Mouse (Mus musculus) cerebellum, adult 11 months (tissue): ENCODE measurements around the gene Ext2.

Source experiments
- DNase-seq: peaks from one replicate; pipeline ENCODE4 v3.0.0; 2022

Gene Ext2

DNA sequence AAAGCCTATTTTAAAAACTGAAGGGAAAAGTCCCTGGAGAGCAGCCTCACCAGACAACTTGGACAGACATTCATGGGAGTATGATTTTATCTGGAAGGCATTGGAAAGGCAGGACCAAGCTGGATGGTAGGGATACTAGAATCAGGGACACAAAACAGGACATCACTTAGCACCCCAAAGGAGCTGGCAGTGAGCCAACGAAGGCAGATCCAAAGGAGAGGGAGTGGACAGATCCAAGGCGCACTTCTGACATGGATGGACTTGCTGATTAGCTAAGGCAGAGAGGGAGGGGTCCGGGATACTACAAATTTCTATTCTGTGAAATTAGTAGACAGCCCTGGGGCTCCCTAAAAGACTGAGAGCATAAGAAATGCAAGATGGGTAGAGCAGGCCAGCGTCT is 16.8 kb downstream of the Ext2 start:
- DNase-seq: no peak

GRCm38 (mm10) chr2:93805066-93805465 is 17.3 kb downstream of the Ext2 start:
- no peak for DNase-seq

DNA sequence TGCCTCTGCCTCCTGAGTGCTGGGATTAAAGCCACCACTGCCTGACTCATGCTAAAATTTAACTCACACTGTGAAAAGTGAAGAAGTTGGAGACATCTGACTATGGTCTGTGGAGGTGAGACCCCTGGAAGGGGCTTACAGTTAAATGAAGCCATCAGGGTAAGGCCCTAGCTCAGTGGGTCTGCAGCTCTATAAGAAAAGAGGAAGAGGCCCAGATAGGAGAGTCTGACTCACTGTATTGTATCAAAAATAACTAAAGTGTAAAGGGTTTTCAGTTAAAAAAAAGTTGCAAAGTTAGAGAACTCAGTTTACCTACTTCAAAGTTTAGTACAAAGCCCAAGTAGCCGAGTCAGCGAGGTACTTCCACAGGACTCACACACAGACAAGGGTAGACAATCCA is 19.4 kb downstream of the Ext2 start:
- DNase-seq: no peak

GRCm38 (mm10) chr2:93801097-93801496 is 21.3 kb downstream of the Ext2 start:
- DNase-seq: no peak

- DNase-seq: no peak
Observed at GRCm38 (mm10) chr2:93797162-93797795, 25.1 kb downstream of the Ext2 start.

DNA sequence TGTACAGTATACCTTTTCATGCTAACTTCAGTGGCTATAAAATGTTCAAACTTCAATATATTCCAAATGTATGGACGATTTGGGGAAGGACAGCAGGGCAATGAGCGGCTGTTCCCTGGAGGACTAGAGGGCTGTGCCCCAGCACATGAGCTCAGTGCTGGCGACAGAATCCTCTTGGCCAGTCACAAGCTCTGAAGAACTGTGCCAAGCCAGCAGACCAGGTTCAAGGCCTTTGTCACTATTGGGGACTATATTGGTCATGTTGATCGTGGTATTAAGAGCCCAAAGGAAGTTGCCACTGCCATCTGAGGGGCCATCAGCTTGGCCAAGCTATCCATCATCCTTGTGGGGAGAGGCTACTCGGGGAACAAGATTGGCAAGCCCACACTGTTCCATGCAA is 28.0 kb downstream of the Ext2 start:
- no peak for DNase-seq

- peak; percentile 92 for DNase-seq
Observed at GRCm38 (mm10) chr2:93791516-93792499, 30.6 kb downstream of the Ext2 start.

DNA sequence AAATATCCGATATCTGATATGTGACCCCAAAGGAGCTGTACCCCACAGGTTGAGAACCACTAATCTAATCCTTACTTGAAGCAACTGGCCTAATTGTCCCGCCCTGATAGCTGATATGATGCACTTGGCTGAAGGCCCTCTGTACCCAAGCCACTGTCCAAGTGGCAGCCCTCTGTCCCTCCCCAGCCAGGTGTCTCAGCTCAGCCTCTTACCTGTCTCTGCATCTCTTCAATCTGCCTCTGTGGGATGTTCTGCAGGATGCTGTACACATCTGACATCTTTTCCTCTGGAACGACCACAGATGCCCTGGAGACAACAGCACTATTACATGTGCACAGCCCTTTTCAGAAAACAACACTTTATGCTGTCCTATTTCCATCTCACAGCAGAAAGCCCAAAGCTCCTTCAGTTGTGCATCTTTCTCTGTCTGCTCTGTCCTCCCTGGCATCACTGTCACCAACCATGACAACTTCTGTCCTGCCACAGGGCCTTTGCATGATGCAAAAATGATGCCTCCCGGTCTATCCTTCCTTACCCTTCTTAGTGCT is 31.5 kb downstream of the Ext2 start:
- no peak for DNase-seq

DNA sequence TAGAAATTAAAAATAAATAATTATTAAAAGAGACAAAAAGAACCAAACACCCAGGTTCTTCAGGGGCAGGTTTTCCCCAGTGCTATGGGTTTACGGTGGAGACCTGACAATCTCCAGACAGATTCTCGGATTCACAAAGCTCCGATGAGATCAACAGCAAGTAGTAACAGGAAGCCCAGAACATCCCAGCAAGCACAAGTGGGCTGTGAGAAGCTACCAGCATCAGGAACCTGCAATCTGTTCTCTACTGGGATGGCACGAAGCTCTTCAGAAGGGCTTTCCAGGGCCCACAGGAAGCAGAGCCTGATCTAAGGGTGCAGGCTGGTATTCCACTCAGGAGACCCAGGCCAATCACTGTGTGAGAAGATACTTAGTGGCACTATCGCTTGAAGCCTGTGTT is 33.8 kb downstream of the Ext2 start:
- DNase-seq: no peak

GRCm38 (mm10) chr2:93786175-93786574 is 36.2 kb downstream of the Ext2 start:
- peak; percentile 86 for DNase-seq

DNA sequence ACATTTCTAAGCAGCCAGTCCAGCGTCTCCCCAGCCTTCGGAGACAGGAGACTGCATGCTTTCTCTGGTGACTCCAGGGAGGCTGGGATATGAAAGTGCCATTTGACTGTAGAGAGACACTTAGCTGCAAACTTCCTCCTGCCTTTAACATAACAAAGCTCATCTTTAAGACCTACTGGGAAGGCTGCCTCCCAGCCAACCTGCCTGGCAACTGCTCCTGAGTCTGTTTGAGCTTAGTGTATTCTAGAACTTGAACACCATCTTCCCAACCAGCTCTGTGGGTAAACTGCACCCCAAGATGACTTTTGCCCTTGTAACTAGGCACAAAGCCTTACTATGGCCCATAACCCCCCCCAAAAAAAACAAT is 37.0 kb downstream of the Ext2 start:
- DNase-seq: no peak

DNA sequence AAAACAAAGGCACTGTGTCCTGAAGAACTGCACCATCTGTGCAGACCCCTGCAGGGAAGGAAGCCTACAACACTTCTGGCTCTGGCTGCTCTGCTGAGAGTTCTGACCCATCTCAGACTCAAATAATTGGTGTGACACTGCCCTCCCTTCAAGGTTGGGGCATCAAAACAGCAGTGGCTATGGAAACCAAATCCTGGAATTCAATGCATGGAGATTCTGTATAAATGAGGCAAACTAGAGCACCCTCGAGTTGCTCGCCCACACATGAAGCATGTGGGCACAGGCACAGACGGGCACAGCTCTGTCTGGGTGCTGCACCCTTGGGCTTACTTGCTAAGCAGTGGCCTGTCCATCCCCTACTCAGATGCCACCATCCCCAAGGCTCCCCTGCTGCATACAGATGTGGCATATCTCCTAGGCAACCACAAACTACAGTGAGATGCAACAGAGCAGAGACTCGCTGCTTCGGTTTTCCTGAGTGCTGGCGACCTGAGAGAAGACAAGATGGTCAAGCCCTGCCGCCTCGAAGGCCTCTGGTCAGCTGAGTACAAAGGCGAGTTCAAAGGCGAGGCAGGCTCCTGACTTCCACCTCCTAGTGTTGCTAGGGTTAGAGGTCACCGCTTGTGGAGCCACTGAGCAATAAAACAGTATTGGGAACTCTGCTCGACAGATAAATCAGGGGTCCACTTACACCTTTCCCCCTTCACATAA is 37.5 kb downstream of the Ext2 start:
- peak; percentile 53 for DNase-seq

- DNase-seq: peak; percentile 40
Observed at GRCm38 (mm10) chr2:93783926-93784539, 38.3 kb downstream of the Ext2 start.

GRCm38 (mm10) chr2:93782682-93783081 is 39.7 kb downstream of the Ext2 start:
- DNase-seq: no peak

- DNase-seq: peak; percentile 35
Observed at GRCm38 (mm10) chr2:93782156-93782555, 40.2 kb downstream of the Ext2 start.

DNA sequence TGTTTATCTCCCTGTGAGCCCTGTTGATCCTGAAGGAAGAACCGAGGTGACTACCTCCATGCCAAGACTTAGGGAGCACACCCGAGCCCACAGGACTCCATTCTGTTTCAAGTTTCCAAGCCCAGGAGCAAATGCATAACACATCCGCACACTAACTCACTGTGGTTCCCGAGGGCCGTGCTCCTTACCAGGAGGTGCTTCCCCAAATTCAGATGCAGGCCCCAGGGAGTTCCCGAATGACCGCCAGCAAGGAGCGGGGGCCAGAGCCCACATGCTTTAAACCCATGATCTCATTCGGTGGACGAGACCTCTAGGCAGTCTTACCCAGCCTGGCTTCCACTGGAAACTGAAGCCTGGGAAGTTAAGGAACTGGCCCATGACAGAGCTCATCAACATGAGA is 41.8 kb downstream of the Ext2 start:
- DNase-seq: no peak

DNA sequence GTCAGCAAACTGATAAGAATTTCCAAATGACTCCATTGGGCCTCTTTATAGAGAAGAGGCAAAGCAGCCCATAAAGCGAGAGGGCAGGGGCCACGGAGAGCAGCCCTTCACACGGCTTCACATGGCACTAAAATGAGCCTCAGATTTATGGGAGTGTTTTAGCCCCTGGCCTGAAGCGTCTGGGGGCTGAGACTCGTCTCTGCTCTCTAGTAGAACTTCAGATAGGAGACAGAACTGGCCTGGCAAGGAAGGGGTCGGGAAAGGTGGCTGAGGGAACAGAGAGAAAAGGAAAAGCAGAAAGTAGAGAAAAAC is 42.5 kb downstream of the Ext2 start:
- no peak for DNase-seq

- no peak for DNase-seq
Observed at GRCm38 (mm10) chr2:93779081-93779896, 43.1 kb downstream of the Ext2 start.

DNA sequence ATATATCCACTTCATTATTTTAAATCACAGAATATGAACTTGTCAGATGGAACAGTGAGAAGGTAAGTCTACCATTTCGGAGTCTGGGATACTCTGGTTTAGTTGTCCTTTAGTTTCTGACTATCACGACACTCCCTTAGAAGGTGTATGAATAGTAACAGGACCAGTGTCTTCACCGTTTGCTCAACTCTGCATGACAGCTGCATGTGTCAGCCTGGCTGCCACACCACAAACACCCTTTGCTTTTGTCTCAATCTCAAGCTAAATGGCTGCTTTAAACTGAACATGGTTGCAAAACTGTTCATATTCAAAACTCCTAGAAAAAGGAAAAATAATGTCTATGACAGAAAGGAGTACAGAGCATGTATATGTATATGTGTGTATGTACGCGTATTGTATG is 43.8 kb downstream of the Ext2 start:
- DNase-seq: no peak

- DNase-seq: no peak
Observed at GRCm38 (mm10) chr2:93777056-93777430, 45.3 kb downstream of the Ext2 start.

DNA sequence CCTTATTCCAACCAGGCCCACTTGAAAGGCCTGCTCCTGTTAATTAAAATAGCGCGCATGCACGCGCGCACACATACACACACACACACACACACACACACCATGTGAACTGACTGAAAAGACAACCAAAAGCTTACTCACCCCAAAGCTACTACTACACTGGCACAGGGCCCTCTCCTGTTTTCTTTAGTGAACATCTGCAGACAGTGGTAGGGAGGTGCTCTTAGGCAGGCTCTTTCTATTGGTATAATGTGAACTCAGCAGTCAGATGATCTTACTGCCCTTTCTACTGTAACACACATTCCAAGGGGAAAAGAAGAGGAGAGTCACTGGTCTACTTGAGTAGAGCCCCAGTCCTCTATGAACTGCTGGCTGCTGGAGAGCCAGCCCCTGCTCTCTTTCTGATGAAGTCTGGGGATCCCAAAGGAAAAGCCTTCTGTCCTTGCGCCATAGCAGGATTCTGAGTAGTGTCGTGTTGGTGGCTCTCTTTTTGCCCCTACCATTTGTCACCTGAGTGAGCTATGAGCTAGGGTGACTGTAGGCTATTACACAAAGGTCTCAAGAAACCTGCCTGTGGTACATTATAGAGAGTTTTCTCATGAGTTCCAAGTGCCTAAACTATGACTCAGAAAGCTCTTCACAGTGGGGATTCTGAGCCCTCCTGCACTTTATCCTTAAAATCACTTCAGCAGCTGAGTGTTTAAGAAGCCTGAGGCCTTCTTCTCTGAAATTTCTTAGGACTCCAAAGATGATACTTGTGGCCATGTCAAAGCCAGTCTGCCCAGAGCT is 45.9 kb downstream of the Ext2 start:
- no peak for DNase-seq
